Mouse (Mus musculus): Measurements from ENCODE around the gene Sh3pxd2a. TPM values are rescaled to one million over a fixed set of nuclear protein-coding genes. Genes with fewer than 3 reads are reported as not detected.
"Not testable (repeated sequence)": the region's sequence is repeated elsewhere in the genome, so short reads cannot be mapped to it uniquely, and the experiment has no call there.

Gene Sh3pxd2a
- polyA plus RNA-seq, 1 experiment from 2014 or later, result 3.8 TPM

GRCm38 (mm10) chr19:47405548-47405947 lies 58.7 kb downstream of the Sh3pxd2a start:
- Histone ChIP-seq H3K4me1 (peaks cover 47% of the 10 kb centered on the region), H3K4me3 (no peak overlapping the region), H3K9me3 (replicated peaks) (no peaks in the 10 kb centered on the region; the same call in 1 of the 2 replicates), H3K27ac (no peak overlapping the region), H3K27me3 (ENCODE audit: low read depth, poor library complexity, severe bottlenecking) (no peaks in the 10 kb centered on the region), H3K36me3 (no peaks in the 10 kb centered on the region; the same call in 1 of the 2 replicates)
- DNase-seq (ENCODE audit: low spot score), result no peak
- WGBS, result 91% methylated on average over 8 of the region's 8 CpGs

GRCm38 (mm10) chr19:47403391-47404379 lies 60.5 kb downstream of the Sh3pxd2a start:
- H3K27me3 ChIP-seq (ENCODE audit: low read depth, poor library complexity, severe bottlenecking), result no peaks in the 10 kb centered on the region
- DNase-seq (ENCODE audit: low spot score), result no peak
- no peaks in the 10 kb centered on the region; the same call in 1 of the 2 replicates for H3K36me3 ChIP-seq
- H3K9me3 ChIP-seq (replicated peaks), result no peaks in the 10 kb centered on the region; the same call in 1 of the 2 replicates
- peaks cover 33% of the 10 kb centered on the region for H3K4me1 ChIP-seq
- 64% methylated on average over 3 of the region's 3 CpGs for WGBS
- H3K4me3 ChIP-seq, result no peak overlapping the region
- peak overlapping the region; percentile 37; the same call in 1 of the 2 replicates for H3K27ac ChIP-seq

- peaks cover 36% of the 10 kb centered on the region for H3K4me1 ChIP-seq
- H3K4me3 ChIP-seq, result no peak overlapping the region
These were observed 61.2 kb downstream of the Sh3pxd2a start for GRCm38 (mm10) chr19:47402976-47403375.

GRCm38 (mm10) chr19:47402544-47402943 lies 61.7 kb downstream of the Sh3pxd2a start:
- 70% methylated on average over 4 of the region's 4 CpGs for WGBS
- Histone ChIP-seq H3K4me1 (peaks cover 41% of the 10 kb centered on the region), H3K36me3 (peaks cover 2% of the 10 kb centered on the region; the same call in 1 of the 2 replicates), H3K27ac (peak overlapping the region; percentile 37; the same call in 1 of the 2 replicates), H3K4me3 (no peak overlapping the region), H3K27me3 (ENCODE audit: low read depth, poor library complexity, severe bottlenecking) (no peaks in the 10 kb centered on the region), H3K9me3 (replicated peaks) (no peaks in the 10 kb centered on the region)
- DNase-seq (ENCODE audit: low spot score), result no peak

More at GRCm38 (mm10) chr19:47402976-47403375, 61.2 kb downstream of the Sh3pxd2a start:
- H3K9me3 ChIP-seq (replicated peaks), result no peaks in the 10 kb centered on the region
- 15% methylated on average over 6 of the region's 6 CpGs for WGBS
- H3K27ac ChIP-seq, result peak overlapping the region; percentile 37; the same call in 1 of the 2 replicates
- no peaks in the 10 kb centered on the region; the same call in 1 of the 2 replicates for H3K36me3 ChIP-seq
- H3K27me3 ChIP-seq (ENCODE audit: low read depth, poor library complexity, severe bottlenecking), result no peaks in the 10 kb centered on the region
- no peak for DNase-seq (ENCODE audit: low spot score)

- DNase-seq (ENCODE audit: low spot score), result no peak
- peaks cover 36% of the 10 kb centered on the region for H3K4me1 ChIP-seq
- no peak overlapping the region for H3K27ac ChIP-seq
- 94% methylated on average over 4 of the region's 4 CpGs for WGBS
- H3K9me3 ChIP-seq (replicated peaks), result no peaks in the 10 kb centered on the region
- no peaks in the 10 kb centered on the region for H3K27me3 ChIP-seq (ENCODE audit: low read depth, poor library complexity, severe bottlenecking)
- peaks cover 11% of the 10 kb centered on the region for H3K36me3 ChIP-seq
- no peak overlapping the region for H3K4me3 ChIP-seq
These were observed 64.5 kb downstream of the Sh3pxd2a start for GRCm38 (mm10) chr19:47399709-47400108.

GRCm38 (mm10) chr19:47399029-47399428 lies 65.2 kb downstream of the Sh3pxd2a start:
- DNase-seq (ENCODE audit: low spot score), result no peak
- Histone ChIP-seq H3K27me3 (ENCODE audit: low read depth, poor library complexity, severe bottlenecking) (no peaks in the 10 kb centered on the region), H3K9me3 (replicated peaks) (no peaks in the 10 kb centered on the region), H3K4me1 (peaks cover 36% of the 10 kb centered on the region), H3K36me3 (peaks cover 11% of the 10 kb centered on the region), H3K27ac (0 out of 2 replicates have a peak overlapping the region, but pooled peaks have one; percentile 58), H3K4me3 (no peak overlapping the region)
- 97% methylated on average over 11 of the region's 11 CpGs for WGBS

DNA sequence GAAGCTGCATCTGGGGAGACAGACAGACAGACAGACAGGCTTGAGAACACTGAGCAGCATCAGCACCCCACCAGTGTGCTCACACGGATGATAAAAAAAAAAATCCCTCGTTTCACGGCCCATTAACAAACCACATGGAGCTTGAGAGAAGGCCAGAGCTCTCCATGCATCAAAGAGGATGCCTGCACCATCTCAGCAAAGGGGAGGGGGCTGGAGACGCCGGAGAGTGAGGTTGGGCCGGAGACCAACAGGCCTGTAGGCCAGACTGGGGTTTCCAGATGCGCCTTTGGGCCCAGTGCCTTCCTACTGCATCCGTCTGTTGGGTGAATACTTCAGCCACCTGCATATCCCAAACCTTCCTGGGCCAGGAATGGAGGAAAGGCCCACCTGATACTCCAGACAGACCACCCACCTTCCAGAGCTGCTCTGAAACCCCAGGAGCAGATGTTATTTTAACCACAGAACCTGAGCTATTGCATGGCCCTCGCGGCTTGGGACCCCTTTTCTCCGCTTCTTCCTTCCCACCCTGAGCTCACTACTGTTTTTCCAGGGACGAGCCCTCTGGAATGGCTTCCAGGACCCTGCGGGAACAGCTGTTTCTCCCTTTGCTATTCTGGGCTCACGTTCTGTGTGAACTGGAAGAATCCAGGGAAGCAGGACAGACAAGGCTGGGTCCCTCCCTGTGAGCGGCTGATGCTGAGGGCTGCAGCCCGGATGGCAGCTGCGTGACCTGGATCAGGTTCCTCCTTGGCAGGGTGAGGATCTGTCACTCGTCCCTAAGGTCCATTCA lies 66.1 kb downstream of the Sh3pxd2a start:
- WGBS, result 59% methylated on average over 18 of the region's 18 CpGs
- peak overlapping the region; percentile 58; the same call in 1 of the 2 replicates for H3K27ac ChIP-seq

GRCm38 (mm10) chr19:47395338-47395737 lies 68.9 kb downstream of the Sh3pxd2a start:
- WGBS, result 85% methylated on average over 4 of the region's 4 CpGs
- peaks cover 20% of the 10 kb centered on the region for H3K4me1 ChIP-seq
- H3K9me3 ChIP-seq (replicated peaks), result no peaks in the 10 kb centered on the region
- no peaks in the 10 kb centered on the region for H3K27me3 ChIP-seq (ENCODE audit: low read depth, poor library complexity, severe bottlenecking)
- no peak overlapping the region for H3K4me3 ChIP-seq
- no peak overlapping the region for H3K27ac ChIP-seq
- DNase-seq (ENCODE audit: low spot score), result no peak
- H3K36me3 ChIP-seq, result peaks cover 13% of the 10 kb centered on the region

More for the DNA sequence above, 66.1 kb downstream of the Sh3pxd2a start:
- Histone ChIP-seq H3K9me3 (replicated peaks) (no peaks in the 10 kb centered on the region), H3K36me3 (peaks cover 13% of the 10 kb centered on the region), H3K4me3 (no peak overlapping the region), H3K4me1 (peaks cover 28% of the 10 kb centered on the region), H3K27me3 (ENCODE audit: low read depth, poor library complexity, severe bottlenecking) (no peaks in the 10 kb centered on the region)
- DNase-seq (ENCODE audit: low spot score), result no peak

DNA sequence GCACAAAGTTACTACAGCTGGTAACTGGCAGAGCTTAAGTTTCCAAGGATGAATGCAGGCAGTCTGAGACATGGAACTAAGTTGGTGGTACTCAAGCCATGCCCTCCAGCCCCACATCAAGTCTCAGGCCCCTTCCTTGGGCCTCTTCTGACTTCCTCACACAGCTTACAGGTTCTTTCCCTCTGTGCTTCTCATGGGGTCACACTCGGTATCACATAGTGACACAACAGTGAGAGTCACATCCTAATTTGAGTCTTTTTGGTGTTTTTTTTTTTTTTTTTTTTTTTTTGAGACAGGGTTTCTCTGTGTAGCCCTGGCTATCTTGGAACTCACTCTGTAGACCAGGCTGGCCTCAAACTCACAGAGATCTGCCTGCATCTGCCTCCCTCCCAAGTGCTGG lies 69.4 kb downstream of the Sh3pxd2a start:
- H3K4me3 ChIP-seq; H3K27me3 ChIP-seq (ENCODE audit: low read depth, poor library complexity, severe bottlenecking); H3K9me3 ChIP-seq (replicated peaks); H3K27ac ChIP-seq; DNase-seq (ENCODE audit: low spot score): not testable (repeated sequence)
- Histone ChIP-seq H3K36me3 (peaks cover 13% of the 10 kb centered on the region), H3K4me1 (peaks cover 20% of the 10 kb centered on the region)
- WGBS, result 85% methylated on average over 1 of the region's 1 CpGs

- no peak overlapping the region for H3K4me3 ChIP-seq
- no peak for DNase-seq (ENCODE audit: low spot score)
- H3K27ac ChIP-seq, result no peak overlapping the region
- H3K4me1 ChIP-seq, result peaks cover 28% of the 10 kb centered on the region
- no peaks in the 10 kb centered on the region for H3K9me3 ChIP-seq (replicated peaks)
- 86% methylated on average over 13 of the region's 13 CpGs for WGBS
- H3K27me3 ChIP-seq (ENCODE audit: low read depth, poor library complexity, severe bottlenecking), result no peaks in the 10 kb centered on the region
- 0 out of 2 replicates have a peak, but pooled peaks cover 2% of the 10 kb centered on the region for H3K36me3 ChIP-seq
These were observed 73.3 kb downstream of the Sh3pxd2a start for GRCm38 (mm10) chr19:47390878-47391277.

- H3K4me1 ChIP-seq, result peaks cover 34% of the 10 kb centered on the region
- H3K36me3 ChIP-seq, result no peaks in the 10 kb centered on the region
- no peak for DNase-seq (ENCODE audit: low spot score)
- 80% methylated on average over 3 of the region's 3 CpGs for WGBS
- H3K27ac ChIP-seq, result peak overlapping the region; percentile 59
- H3K4me3 ChIP-seq, result no peak overlapping the region
- H3K27me3 ChIP-seq (ENCODE audit: low read depth, poor library complexity, severe bottlenecking), result no peaks in the 10 kb centered on the region
- H3K9me3 ChIP-seq (replicated peaks), result no peaks in the 10 kb centered on the region
These were observed 76.3 kb downstream of the Sh3pxd2a start for GRCm38 (mm10) chr19:47387887-47388286.

DNA sequence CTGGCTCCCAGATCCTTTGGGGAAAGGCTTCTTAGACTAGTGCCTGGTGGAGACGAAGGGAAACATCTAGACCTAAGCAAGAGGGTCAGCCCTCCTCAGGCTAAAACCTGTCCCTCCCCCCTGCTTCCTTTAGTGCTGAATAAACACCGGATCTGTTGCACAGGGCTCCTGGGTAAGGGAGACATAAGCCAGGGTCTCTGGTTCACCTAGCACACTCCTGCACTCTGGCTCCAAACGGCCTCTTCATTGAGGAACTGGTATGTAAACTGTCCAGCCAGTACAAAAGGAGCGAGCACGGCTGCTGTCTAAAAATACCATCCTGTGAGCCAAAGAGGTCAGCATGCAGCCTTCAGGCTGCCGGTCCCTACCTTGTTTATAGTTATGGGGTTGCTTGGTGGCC lies 76.8 kb downstream of the Sh3pxd2a start:
- WGBS, result 45% methylated on average over 6 of the region's 6 CpGs
- no peaks in the 10 kb centered on the region for H3K36me3 ChIP-seq
- H3K9me3 ChIP-seq (replicated peaks), result no peaks in the 10 kb centered on the region
- peak overlapping the region; percentile 59 for H3K27ac ChIP-seq
- H3K4me1 ChIP-seq, result peaks cover 34% of the 10 kb centered on the region
- H3K27me3 ChIP-seq (ENCODE audit: low read depth, poor library complexity, severe bottlenecking), result no peaks in the 10 kb centered on the region
- no peak for DNase-seq (ENCODE audit: low spot score)
- H3K4me3 ChIP-seq, result no peak overlapping the region

Data from limb, embryonic 10.5 days (tissue).